Mouse (Mus musculus) thymus, adult 2 months (tissue): ENCODE measurements around the gene Emb.
"Not testable (repeated sequence)": the region's sequence is repeated elsewhere in the genome, so short reads cannot be mapped to it uniquely, and the experiment has no call there.

ENCODE experiments used
- CTCF ChIP-seq: fragments of 200-500 bp; IDR thresholded peaks from 2 replicates; pipeline ENCODE4 v1.5.1; 2012; ENCODE audit warnings: mild to moderate bottlenecking, control low read depth, low read length, moderate library complexity, borderline replicate concordance; ENCODE audit not compliant: control insufficient read depth, poor library complexity, insufficient read depth; ENCODE audit errors: extremely low read depth
- POLR2A ChIP-seq: fragments of 200-500 bp; IDR thresholded peaks from 2 replicates; pipeline ENCODE4 v1.6.1; 2012; ENCODE audit warnings: mild to moderate bottlenecking, low read length, control low read depth, moderate library complexity; ENCODE audit not compliant: control insufficient read depth, poor library complexity, insufficient read depth; ENCODE audit errors: extremely low read depth

GRCm38 (mm10) chr13:117180912-117181311 is 27.4 kb upstream of the Emb start:
- TF ChIP-seq CTCF, POLR2A: not testable (repeated sequence)
